Mouse (Mus musculus) right cerebral cortex, adult 18-20 months (tissue): ENCODE results near the gene Fgf13.

ENCODE experiments used
- DNase-seq: peaks from one replicate; pipeline ENCODE4 v3.0.0; 2022; ENCODE audit warnings: mixed read lengths

Fgf13 gene

GRCm38 (mm10) chrX:59182323-59182722 is 385.5 kb downstream of the Fgf13 start:
- DNase-seq, result no peak

- DNase-seq, result no peak
Observed at GRCm38 (mm10) chrX:59179627-59180026, 388.2 kb downstream of the Fgf13 start.

- DNase-seq, result peak; percentile 5
Observed at GRCm38 (mm10) chrX:59179081-59179596, 388.7 kb downstream of the Fgf13 start.

GRCm38 (mm10) chrX:59177653-59178052 is 390.2 kb downstream of the Fgf13 start:
- DNase-seq, result peak; percentile 8

DNA sequence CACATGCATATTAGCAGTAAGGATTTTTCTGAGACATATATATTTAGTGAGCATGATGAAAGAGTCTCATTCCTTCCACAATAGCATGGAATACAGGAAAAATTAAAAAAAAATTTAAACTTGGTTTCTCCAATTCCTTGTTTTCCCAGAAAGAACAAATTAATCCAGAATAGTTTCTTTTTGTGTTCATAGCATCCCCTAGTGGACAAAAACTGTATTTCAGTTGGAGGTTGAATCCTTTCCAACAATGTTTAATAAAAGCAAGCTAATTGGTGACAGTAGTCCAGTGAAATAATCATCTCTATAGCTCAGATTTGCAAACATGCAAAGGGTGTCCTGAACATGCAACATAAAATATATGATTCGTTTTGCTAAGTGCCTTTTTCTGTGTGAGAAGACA is 395.7 kb downstream of the Fgf13 start:
- DNase-seq, result no peak

DNA sequence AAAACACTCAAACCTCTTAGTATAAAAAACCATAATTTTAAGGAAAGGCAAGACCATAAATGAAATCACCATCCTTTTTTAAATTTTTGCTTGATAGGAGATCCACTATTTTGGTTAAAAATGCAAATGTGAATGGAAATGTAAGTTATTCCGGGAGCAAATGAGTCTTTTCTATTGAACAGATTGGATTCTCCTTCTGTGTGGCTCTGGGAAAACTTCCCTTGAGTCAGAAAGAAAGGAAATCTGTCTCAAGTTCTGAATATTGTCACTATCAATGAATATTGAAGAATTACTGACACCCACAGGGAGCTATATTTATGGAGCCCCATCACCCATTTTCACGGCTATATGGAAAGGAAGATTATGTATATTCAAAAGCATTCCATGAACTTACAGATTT is 401.1 kb downstream of the Fgf13 start:
- DNase-seq, result no peak

DNA sequence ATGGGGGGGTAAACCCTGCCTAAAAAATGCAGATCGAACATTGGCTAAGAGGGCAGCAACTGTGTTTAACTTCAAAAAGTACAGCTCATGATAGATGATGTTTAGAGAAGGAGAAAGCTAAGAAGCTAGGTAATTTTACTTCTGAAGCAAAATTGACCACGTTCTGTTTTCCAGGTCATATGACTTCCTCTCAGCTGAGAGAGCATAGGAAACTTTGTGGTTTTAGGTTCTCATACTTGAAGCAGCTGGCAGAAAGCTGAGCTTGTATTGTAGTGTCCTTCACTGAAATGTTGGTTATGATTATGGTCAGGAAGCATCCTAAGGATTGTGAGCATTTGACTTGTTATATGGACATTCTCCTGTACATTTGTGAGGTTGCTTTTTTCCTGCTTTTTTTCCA is 425.9 kb downstream of the Fgf13 start:
- no peak for DNase-seq

DNA sequence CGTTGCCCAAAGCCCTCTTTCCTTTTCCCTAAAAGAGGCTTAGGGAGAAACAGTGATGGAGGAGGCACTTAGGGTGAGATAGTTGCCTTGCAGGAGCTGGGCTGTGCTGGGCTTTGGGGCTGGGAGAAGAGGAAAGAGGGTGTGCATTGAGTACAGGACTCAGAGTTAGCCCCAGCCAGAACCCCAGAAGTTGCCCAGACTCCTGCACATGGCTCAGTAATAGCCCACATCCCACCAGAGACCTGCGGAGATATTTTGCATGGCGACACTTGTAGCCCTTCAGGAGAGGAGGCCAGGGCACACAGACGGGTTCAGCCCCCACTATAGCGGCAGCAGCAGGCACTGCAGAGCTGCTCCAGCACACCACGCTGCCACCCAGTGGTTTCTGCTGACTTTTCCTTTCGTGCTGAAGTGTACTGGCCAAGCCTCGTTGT is 432.9 kb downstream of the Fgf13 start:
- DNase-seq, result peak; percentile 61

GRCm38 (mm10) chrX:59134166-59134861 is 433.6 kb downstream of the Fgf13 start:
- DNase-seq, result peak; percentile 43

DNA sequence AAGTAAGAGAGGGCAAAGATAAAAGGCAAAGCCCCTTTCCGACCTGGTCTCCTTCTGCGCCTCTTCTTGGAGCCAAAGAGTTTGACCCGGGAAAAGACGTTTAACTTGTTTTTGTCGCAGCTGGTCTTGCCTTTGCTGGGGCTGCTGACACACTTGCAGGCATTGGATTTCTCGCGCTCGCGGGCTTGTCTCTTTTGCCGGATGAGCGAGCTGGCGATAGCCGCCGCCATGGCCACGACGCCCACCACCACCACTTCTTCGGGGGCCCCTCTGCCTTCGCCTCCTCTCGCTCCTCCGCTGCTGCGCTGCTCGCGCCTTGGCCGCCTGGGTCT is 434.1 kb downstream of the Fgf13 start:
- DNase-seq, result peak; percentile 39

- DNase-seq, result no peak
Observed at GRCm38 (mm10) chrX:59133416-59133815, 434.5 kb downstream of the Fgf13 start.

DNA sequence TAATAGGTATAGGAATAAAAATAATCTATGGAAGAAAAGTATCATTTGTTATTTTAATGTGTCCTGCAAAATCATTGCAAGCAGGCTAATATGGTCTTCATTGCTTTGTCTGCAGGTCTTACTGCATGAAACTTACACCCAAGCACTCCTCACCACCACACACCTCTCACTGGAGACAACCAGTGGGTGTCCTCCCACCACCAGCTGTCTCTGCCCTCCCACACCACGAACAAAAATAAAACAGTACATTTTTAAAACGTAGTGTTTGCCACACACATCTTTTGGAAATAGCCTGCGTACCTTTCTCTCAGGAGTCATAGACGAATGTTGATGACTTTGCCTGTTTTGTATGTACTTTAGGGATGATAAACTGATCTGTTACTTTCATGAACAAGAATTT is 441.2 kb downstream of the Fgf13 start:
- peak; percentile 33 for DNase-seq

- no peak for DNase-seq
Observed at GRCm38 (mm10) chrX:59113187-59113586, 454.7 kb downstream of the Fgf13 start.

DNA sequence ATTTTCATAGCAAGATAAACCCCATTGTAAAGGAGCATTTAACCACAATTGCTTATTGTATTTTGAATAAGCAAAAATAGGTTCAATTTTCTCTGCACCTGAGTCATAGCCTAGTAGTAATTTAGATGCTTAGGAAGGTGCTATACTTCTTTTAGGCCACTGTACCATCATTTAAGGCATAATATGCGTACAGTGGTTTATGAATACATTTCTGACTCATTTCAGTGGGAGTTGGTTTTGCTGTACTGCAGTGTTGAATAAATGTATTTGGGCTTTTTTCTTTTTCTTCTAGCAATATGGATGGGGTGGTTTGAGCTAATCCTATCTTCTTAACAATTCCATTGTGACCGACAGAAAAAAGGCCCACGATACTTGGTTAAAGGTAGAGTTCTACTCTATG is 481.9 kb downstream of the Fgf13 start:
- no peak for DNase-seq

GRCm38 (mm10) chrX:59080427-59080826 is 487.4 kb downstream of the Fgf13 start:
- DNase-seq, result no peak

- DNase-seq, result no peak
Observed at GRCm38 (mm10) chrX:59072083-59072482, 495.8 kb downstream of the Fgf13 start.

DNA sequence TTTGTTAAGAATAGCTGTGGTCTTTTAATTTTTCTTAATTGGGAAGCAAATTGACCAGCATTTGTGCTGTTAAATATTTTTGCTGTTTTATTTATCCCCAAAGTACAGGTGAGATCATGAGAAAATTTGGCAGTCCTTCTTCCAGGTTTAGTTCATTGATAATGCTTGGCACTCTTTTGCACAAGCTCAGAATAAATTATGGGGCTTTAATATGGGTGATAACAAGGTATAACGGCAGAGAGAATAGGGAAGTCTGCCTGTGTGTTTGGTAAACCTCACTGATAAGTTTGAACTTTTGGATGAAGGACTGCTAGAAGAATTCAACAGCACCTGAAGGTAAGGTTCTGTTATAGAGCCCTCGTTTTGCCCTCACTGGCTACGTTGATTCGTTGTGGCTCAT is 504.7 kb downstream of the Fgf13 start:
- no peak for DNase-seq

- no peak for DNase-seq
Observed at GRCm38 (mm10) chrX:59034969-59035368, 532.9 kb downstream of the Fgf13 start.
